Mouse (Mus musculus) intestine, embryonic 16.5 days (tissue): ENCODE results near the gene Cox16. TPM values are rescaled to one million over a fixed set of nuclear protein-coding genes. Genes with fewer than 3 reads are reported as not detected.

Experiments used
- ATAC-seq: fragments of 200-750 bp; cut with Nextera tagmentation; 2 replicates; pipeline ENCODE4 v1.8.0; 2017; ENCODE audit warnings: moderate TSS enrichment, moderate library complexity
- H3K27ac ChIP-seq: fragments of 300-500 bp; sonication (generic); 2 replicates; pipeline ENCODE4 v1.5.1; 2014; ENCODE audit warnings: mild to moderate bottlenecking, low read length
- H3K27me3 ChIP-seq: fragments of 300-500 bp; sonication (generic); replicated peaks from 2 replicates; pipeline ENCODE4 v1.6.1; 2014; ENCODE audit warnings: low read length, control low read depth, mixed read lengths; ENCODE audit not compliant: control insufficient read depth, insufficient read depth
- H3K36me3 ChIP-seq: fragments of 300-500 bp; sonication (generic); 2 replicates; pipeline ENCODE4 v1.6.1; 2014; ENCODE audit warnings: low read length, control low read depth; ENCODE audit not compliant: control insufficient read depth, insufficient read depth
- H3K4me1 ChIP-seq: fragments of 300-500 bp; sonication (generic); 2 replicates; pipeline ENCODE4 v1.6.1; 2014; ENCODE audit warnings: low read length, control low read depth, mixed read lengths; ENCODE audit not compliant: control insufficient read depth, insufficient read depth
- H3K4me2 ChIP-seq: fragments of 300-500 bp; sonication (generic); 2 replicates; pipeline ENCODE4 v1.6.1; 2014; ENCODE audit warnings: low read depth, low read length, control low read depth
- H3K4me3 ChIP-seq: fragments of 300-500 bp; sonication (generic); 2 replicates; pipeline ENCODE4 v1.5.1; 2014; ENCODE audit warnings: mild to moderate bottlenecking, low read length
- H3K9ac ChIP-seq: fragments of 300-500 bp; sonication (generic); 2 replicates; pipeline ENCODE4 v1.6.1; 2014; ENCODE audit warnings: low read depth, low read length
- H3K9me3 ChIP-seq: fragments of 300-500 bp; sonication (generic); 2 replicates; pipeline ENCODE4 v1.6.1; 2016; ENCODE audit warnings: low read length, control low read depth; ENCODE audit not compliant: control insufficient read depth
- WGBS: fragments of 180-500 bp; shearing (Covaris S2); extraction: QIAGEN DNeasy Blood & Tissue Kit; methylation state at CpG from one replicate; pipeline ENCODE4 v1.1.7; 2014; 5-methylcytosine and 5-hydroxymethylcytosine counted together
- polyA plus RNA-seq: library from polyadenylated mRNA; unstranded; fragments of >200 nt; fragmentation: Nextera tagmentation; extraction: Ambion mirVana; gene quantifications from 2 replicates; pipeline ENCODE4 v1.2.1, GENCODE M21; 2015

Gene Cox16
- polyA plus RNA-seq, 1 experiment from 2014 or later = 167 TPM

DNA sequence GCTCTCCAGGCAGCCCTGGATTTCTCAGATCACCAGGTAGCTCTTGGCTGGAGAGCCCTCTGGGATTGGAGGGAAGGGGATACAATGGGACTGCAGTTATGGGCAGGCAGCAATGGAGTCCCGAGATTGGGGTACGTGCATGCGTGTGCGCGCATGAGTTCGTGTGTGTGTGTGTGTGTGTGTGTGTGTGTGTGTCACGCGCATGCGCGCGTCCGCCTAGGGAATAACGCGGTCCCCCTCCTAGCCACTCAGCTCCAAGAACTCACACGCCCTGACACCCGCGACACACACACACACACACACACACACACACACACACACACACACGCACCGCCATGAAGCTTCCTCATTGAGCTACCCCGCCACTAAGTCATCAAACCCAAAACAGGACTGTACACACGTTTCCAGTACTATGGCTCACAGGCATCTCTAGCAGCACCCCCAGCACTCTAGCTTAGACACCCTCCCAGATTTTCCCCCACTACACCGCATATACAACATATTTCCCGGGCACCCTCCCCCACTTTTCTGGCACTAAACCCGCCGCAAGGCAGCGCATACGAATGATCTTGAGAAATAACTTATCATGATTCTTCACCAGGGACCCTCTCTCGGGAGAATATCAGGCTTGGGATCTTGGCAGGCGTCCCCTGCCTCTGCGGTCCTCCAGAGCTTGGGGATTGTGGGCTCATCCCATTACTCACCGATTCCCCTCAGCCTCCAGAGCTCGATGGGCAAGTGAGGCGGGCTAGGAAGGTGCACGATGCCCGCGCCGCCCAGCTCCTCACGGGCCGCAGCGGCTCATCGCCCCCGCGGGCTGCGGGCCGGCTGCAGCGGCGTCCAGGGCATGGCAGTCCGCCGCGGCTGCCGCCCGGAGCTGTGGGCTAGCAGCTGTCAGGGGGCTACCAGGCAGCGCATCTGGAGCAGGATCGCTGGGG lies 152.7 kb downstream of the Cox16 start:
- H3K9ac ChIP-seq = peak overlapping the region; percentile 74
- no peaks in the 10 kb centered on the region for H3K9me3 ChIP-seq
- ATAC-seq = peak; percentile 66
- peak overlapping the region; percentile 99 for H3K4me2 ChIP-seq
- no peaks in the 10 kb centered on the region for H3K36me3 ChIP-seq
- peak overlapping the region; percentile 69 for H3K4me3 ChIP-seq
- WGBS = 2% methylated on average over 54 of the region's 54 CpGs
- peaks cover 5% of the 10 kb centered on the region for H3K27me3 ChIP-seq
- H3K27ac ChIP-seq = no peak overlapping the region
- H3K4me1 ChIP-seq = peaks cover 2% of the 10 kb centered on the region; the same call in 1 of the 2 replicates

DNA sequence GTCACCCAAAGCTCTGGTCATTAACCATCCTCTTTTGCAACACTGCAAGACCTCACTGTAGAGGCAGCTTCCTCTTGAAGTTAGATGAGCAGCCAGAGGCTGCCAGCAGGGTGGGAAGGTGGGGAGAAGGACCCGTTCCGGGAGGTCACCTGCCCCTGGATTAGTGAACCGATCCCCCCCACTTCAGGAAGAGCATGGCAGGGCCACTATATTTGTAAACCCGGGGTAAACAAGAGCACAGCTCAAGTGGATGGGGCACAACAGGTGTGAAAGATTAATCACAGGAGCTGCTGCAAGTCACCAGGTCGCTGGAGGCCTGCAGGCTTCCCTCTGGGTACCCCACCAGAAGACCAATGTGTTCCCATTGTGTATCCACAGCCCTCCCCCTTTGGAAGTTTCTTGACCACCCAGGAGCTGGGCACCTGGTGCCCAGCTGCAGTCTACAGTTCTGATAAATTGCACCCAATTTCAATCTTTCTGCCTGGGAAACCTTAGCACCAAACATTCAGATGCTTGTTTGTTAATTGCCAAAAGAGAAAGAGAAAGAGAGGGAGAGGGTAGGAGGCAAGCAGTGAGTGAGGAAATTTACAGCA lies 153.8 kb downstream of the Cox16 start:
- Histone ChIP-seq H3K4me1 (peaks cover 2% of the 10 kb centered on the region; the same call in 1 of the 2 replicates), H3K9me3 (no peaks in the 10 kb centered on the region), H3K27me3 (peaks cover 5% of the 10 kb centered on the region), H3K36me3 (no peaks in the 10 kb centered on the region), H3K9ac (no peak overlapping the region), H3K27ac (no peak overlapping the region), H3K4me2 (no peak overlapping the region), H3K4me3 (no peak overlapping the region)
- WGBS = 46% methylated on average over 5 of the region's 5 CpGs
- ATAC-seq = no peak

DNA sequence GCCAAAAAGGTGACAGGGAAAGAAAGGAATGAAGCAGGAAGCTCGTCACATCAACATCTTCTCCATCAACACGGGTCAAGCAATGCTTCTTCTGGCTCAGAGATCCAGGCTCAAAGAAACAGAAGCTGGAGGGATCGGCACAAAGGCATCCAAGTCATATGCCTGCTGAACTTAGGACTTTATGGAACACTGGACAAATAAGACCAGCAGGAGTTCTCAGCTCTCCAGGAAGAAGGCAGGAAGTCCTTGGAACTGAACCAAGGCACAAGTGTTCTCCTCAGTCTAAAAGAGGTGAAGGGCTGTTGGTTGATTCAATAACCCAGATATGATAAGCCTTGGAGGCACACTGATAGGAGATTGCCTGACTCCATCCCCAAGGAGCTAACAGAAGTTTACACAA lies 159.9 kb downstream of the Cox16 start:
- H3K4me2 ChIP-seq = no peak overlapping the region
- H3K27me3 ChIP-seq = no peaks in the 10 kb centered on the region
- H3K9me3 ChIP-seq = no peaks in the 10 kb centered on the region
- 85% methylated on average over 3 of the region's 3 CpGs for WGBS
- H3K27ac ChIP-seq = no peak overlapping the region
- ATAC-seq = no peak
- no peaks in the 10 kb centered on the region for H3K36me3 ChIP-seq
- H3K4me1 ChIP-seq = no peaks in the 10 kb centered on the region
- H3K4me3 ChIP-seq = no peak overlapping the region
- no peak overlapping the region for H3K9ac ChIP-seq

DNA sequence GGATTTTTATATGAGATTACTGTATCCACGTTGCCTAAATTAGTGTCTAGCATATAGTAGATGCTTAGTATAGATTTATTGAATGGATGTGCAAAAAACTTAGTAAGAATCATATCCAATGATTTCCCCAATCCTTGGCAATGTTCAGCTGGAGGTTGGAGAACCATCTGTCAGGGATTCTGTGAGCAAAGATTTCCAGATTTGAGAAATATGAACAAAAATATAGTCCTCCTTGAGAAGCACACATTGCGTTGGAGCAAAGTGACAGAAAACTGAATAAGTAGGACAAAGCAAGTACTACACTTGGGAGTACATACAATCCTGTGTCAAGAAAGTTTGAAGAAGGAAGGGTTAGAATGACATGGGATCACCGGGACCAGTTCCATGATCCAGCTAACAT lies 160.8 kb downstream of the Cox16 start:
- H3K4me3 ChIP-seq = no peak overlapping the region
- no peak overlapping the region for H3K4me2 ChIP-seq
- H3K9ac ChIP-seq = no peak overlapping the region
- H3K9me3 ChIP-seq = no peaks in the 10 kb centered on the region
- H3K4me1 ChIP-seq = no peaks in the 10 kb centered on the region
- no peaks in the 10 kb centered on the region for H3K27me3 ChIP-seq
- H3K36me3 ChIP-seq = no peaks in the 10 kb centered on the region
- ATAC-seq = no peak
- 92% methylated on average over 3 of the region's 3 CpGs for WGBS
- H3K27ac ChIP-seq = no peak overlapping the region

DNA sequence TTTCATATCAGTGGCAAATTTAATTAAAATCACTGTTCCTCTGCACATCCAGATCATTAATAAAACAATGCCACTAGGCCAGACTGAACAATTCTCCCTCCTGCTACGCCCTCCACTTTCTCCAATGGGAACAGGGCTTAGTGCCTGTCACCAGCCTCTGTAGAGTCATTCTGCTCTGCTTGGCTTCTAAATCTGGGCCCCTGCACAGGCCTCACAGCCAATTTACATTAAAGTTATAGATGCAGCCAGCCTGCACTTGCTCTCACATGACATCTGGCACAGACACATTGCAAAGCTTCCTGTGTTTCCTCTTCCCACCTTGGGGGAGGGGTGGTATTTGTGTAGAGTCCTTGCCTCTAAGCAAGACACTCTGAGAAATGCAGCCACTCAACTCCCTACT lies 163.9 kb downstream of the Cox16 start:
- Histone ChIP-seq H3K36me3 (no peaks in the 10 kb centered on the region), H3K4me1 (no peaks in the 10 kb centered on the region), H3K9ac (no peak overlapping the region), H3K4me3 (no peak overlapping the region), H3K27ac (no peak overlapping the region), H3K27me3 (no peaks in the 10 kb centered on the region), H3K9me3 (no peaks in the 10 kb centered on the region), H3K4me2 (no peak overlapping the region)
- ATAC-seq = no peak
- WGBS = 80% methylated on average over 1 of the region's 1 CpGs

DNA sequence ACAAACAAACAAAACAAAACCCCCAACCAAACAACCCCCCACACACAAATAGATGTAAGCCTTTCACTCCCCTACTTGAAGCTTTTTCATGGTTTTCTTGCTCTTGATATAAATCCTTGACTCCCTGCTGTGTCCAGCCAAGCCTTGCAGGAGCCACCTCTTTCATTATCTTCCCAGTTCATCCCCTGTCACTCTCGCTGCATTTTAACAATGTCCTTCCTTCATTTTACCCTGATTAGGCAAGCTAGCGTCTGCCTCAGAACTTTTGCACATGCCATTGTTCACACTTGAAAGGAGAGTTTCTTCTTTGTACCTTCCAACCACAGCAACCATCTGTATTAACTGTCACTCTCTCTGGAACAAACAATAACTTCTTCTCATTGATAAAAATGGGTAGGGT lies 167.1 kb downstream of the Cox16 start:
- no peak overlapping the region for H3K9ac ChIP-seq
- H3K4me1 ChIP-seq = no peaks in the 10 kb centered on the region
- no peaks in the 10 kb centered on the region for H3K27me3 ChIP-seq
- no peak for ATAC-seq
- H3K4me2 ChIP-seq = no peak overlapping the region
- 38% methylated on average over 2 of the region's 2 CpGs for WGBS
- H3K36me3 ChIP-seq = no peaks in the 10 kb centered on the region
- no peak overlapping the region for H3K4me3 ChIP-seq
- H3K9me3 ChIP-seq = no peaks in the 10 kb centered on the region
- H3K27ac ChIP-seq = no peak overlapping the region

DNA sequence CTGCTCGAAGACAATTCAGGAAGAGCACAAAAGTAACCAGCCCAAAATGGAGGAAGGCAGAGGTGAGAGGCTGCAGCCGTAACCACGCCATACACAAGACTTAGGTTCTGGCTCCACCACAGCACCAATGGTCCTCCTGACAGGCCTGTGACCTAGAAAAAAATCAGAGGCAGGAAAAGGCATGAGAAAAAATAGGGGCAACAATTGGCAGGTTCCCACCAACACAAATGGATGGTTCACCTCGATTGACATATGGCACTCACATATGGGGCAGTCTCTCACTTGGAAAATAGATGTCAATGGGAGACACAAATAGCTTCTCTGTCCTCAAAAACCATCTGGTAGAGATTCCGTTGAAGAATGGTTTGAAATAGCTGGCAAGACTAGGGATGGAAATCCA lies 169.0 kb downstream of the Cox16 start:
- Histone ChIP-seq H3K9ac (no peak overlapping the region), H3K27me3 (no peaks in the 10 kb centered on the region), H3K9me3 (no peaks in the 10 kb centered on the region), H3K4me2 (no peak overlapping the region), H3K27ac (no peak overlapping the region), H3K36me3 (no peaks in the 10 kb centered on the region), H3K4me3 (no peak overlapping the region), H3K4me1 (no peaks in the 10 kb centered on the region)
- 91% methylated on average over 5 of the region's 5 CpGs for WGBS
- ATAC-seq = no peak

Other genes with a start within 250 kb of the Cox16 start
- 0.42 and 0.49 TPM in 2 replicates for gene Slc8a3, start 151.9 kb downstream of the Cox16 start, polyA plus RNA-seq
- gene Gm4787, start 105.7 kb downstream of the Cox16 start, polyA plus RNA-seq = 0.16 and 0.20 TPM in 2 replicates
- 0.56 and 0.67 TPM in 2 replicates for gene Adam4, start 63.2 kb downstream of the Cox16 start, polyA plus RNA-seq
- gene Gm20498, start 47.8 kb upstream of the Cox16 start, polyA plus RNA-seq = 28.9 and 29.0 TPM in 2 replicates
- gene Synj2bp, start 47.8 kb upstream of the Cox16 start, polyA plus RNA-seq = 41.5 and 42.1 TPM in 2 replicates
- 0.10 and 0.17 TPM in 2 replicates for gene Adam21, start 83.3 kb upstream of the Cox16 start, polyA plus RNA-seq
- gene Med6, start 109.9 kb upstream of the Cox16 start, polyA plus RNA-seq = 51.7 and 57.8 TPM in 2 replicates
- gene Ttc9, start 146.1 kb upstream of the Cox16 start, polyA plus RNA-seq = 1.5 TPM in 2 replicates